Mouse (Mus musculus): ENCODE data around the gene Man1a2. TPM values are rescaled to one million over a fixed set of nuclear protein-coding genes. Genes with fewer than 3 reads are reported as not detected.
A peak's percentile ranks its signal among the peaks of the same experiment; 100 is the strongest.

The Man1a2 gene
- total RNA-seq, 2 experiments from 2014 or later = 97.8 to 113 TPM

DNA sequence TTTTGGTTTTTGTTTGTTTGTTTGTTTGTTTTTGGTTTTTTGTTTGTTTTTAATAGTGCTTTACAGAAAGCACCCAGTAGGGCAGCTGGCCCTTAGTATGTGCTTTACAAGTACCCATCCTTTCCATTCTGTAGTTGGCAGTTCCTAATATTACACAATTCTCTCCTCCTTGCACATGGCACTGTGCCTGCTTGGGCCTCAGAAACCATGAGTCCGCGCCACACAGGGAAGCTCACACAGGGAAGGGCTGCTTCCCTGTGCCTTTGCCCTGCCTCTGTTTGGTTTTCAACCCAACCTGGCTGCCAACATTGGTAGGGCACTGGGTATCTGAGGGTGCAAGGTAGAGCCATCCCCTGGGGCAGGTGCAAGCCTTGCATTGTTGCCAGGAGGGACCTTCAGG lies 148.6 kb downstream of the Man1a2 start:
- TF ChIP-seq CTCF (conservative IDR thresholded peaks at IDR 0.05) = no peak
- DNase-seq (ENCODE audit: low spot score in 2 of 2) = no peak
- Histone ChIP-seq H3K4me3 (no peak overlapping the region), H3K27ac (no peak overlapping the region)

DNA sequence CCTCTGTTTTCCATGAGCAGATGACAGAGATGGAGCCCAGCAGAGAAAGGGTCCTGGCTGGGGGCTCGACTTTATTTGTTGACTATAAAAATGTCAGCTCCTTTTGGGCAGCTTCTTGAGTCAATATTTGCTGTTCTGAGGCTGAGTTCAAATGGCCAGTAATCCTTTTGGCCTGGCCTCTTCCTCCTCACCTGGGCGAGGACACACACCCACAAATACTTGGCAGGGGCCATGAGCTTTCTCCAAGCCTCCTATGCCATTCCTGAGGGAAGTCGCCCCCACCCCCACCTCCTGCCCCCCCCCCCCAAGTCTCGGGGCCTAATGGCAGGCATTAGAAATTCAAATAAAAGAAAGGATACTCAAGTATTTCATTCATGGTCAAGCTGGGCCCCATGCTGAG lies 149.4 kb downstream of the Man1a2 start:
- no peak overlapping the region for H3K4me3 ChIP-seq
- TF ChIP-seq CTCF (conservative IDR thresholded peaks at IDR 0.05) = no peak
- no peak for DNase-seq (ENCODE audit: low spot score in 2 of 2)
- H3K27ac ChIP-seq = no peak overlapping the region

DNA sequence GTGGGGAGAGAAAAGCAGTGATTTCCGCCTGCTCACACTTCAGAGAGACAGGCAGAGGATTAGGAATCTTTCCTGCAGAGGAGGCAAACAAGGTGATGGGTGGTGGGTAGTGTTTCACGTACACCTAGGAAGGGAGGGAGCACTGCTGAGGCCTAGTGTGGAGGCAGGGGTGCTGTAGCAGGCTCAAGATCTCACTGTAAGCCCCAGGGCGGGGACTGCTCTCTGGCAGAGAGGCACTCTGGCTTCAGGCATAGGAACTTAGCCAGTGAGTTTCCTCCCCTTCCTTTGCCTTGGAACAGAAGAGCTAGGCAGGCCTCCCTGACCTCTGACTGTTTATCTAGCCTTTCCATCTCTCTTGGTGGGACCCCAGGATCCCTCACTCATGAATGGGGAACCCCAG lies 150.0 kb downstream of the Man1a2 start:
- no peak overlapping the region for H3K27ac ChIP-seq
- no peak for DNase-seq (ENCODE audit: low spot score in 2 of 2)
- no peak for TF ChIP-seq CTCF (conservative IDR thresholded peaks at IDR 0.05)
- no peak overlapping the region for H3K4me3 ChIP-seq

GRCm38 (mm10) chr3:100534394-100534793 lies 150.9 kb downstream of the Man1a2 start:
- TF ChIP-seq CTCF (conservative IDR thresholded peaks at IDR 0.05) = no peak
- DNase-seq (ENCODE audit: low spot score in 2 of 2) = no peak
- H3K27ac ChIP-seq = no peak overlapping the region
- H3K4me3 ChIP-seq = no peak overlapping the region

- TF ChIP-seq CTCF (conservative IDR thresholded peaks at IDR 0.05) = no peak
- peak in 1 of 2 experiments; percentile 18 for DNase-seq (ENCODE audit: low spot score in 2 of 2)
- H3K27ac ChIP-seq = no peak overlapping the region; the same call in 1 of the 2 replicates
- no peak overlapping the region for H3K4me3 ChIP-seq
Measured at GRCm38 (mm10) chr3:100533429-100533828, 151.9 kb downstream of the Man1a2 start.

GRCm38 (mm10) chr3:100530919-100531318 lies 154.4 kb downstream of the Man1a2 start:
- no peak overlapping the region for H3K4me3 ChIP-seq
- TF ChIP-seq CTCF (conservative IDR thresholded peaks at IDR 0.05) = no peak
- no peak for DNase-seq (ENCODE audit: low spot score in 2 of 2)

DNA sequence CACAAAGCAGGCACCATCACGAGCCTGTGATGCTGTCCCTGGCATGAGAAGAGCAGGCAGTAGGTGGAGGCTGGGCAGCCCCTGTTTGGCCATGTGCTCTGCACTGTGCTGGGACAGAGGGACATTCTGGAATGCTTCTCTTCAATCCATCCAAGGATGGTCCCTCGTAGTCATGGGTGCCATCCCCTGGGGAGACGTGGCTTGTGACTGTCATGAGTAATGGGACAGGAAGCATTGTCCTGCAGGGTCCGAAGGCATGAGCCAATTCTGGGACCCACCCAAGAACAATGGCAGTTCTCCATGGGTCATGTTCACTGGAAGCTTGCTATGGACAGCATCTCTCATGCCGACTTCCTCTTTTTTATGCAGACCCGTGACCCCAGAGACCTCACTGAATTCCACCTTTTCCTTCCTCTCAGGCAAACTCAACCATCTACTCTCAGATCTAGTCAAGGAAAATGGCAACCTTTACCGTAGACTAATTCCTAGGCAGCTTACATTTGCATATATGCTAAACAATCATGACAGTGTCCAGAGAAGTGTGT lies 155.0 kb downstream of the Man1a2 start:
- no peak for DNase-seq (ENCODE audit: low spot score in 2 of 2)

More at GRCm38 (mm10) chr3:100530919-100531318, 154.4 kb downstream of the Man1a2 start:
- no peak overlapping the region for H3K27ac ChIP-seq

DNA sequence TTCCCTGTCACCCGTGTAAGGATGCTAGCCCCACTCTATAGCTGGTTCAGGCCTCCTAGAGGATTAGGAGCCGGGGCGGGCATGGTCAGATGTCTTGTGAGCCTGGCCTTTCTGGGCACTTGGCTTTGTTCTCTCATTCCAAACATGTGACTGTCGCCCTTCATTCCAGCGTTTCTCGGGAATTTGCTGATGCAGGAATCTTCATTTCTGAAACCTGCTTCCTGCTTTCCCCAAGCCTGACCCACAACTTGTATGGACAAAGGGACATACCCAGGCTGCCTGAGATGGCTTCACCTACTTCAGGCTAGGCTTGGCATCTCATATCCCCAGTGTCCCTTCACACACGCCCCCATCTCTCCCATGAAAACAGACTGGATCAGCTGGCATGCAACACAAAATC lies 162.6 kb downstream of the Man1a2 start:
- DNase-seq (ENCODE audit: low spot score in 2 of 2) = no peak
- TF ChIP-seq CTCF (conservative IDR thresholded peaks at IDR 0.05) = no peak
- no peak overlapping the region for H3K27ac ChIP-seq
- no peak overlapping the region for H3K4me3 ChIP-seq

More for the DNA sequence above, 155.0 kb downstream of the Man1a2 start:
- Histone ChIP-seq H3K27ac (no peak overlapping the region), H3K4me3 (no peak overlapping the region)
- no peak for TF ChIP-seq CTCF (conservative IDR thresholded peaks at IDR 0.05)

DNA sequence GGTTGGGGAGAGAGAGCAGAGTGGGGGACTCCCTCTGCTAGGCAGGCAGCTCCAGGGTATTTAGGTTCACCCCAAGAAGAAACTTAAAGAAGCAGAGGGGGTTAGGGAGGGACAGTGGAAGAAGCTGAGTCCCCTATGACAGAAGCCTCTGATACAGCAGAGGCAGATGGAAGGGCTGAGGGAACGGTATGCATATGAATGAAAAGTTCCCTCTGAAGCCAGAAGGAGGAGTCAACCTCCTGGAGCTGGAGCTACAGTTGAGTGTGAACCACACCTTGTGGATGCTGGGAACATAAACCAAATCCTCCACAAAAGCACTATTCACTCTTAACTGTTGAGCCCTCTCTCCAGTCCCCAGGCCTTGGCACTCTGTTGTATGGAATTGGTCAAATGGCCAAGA lies 163.7 kb downstream of the Man1a2 start:
- no peak overlapping the region for H3K27ac ChIP-seq
- TF ChIP-seq CTCF (conservative IDR thresholded peaks at IDR 0.05) = no peak
- DNase-seq (ENCODE audit: low spot score in 2 of 2) = no peak

DNA sequence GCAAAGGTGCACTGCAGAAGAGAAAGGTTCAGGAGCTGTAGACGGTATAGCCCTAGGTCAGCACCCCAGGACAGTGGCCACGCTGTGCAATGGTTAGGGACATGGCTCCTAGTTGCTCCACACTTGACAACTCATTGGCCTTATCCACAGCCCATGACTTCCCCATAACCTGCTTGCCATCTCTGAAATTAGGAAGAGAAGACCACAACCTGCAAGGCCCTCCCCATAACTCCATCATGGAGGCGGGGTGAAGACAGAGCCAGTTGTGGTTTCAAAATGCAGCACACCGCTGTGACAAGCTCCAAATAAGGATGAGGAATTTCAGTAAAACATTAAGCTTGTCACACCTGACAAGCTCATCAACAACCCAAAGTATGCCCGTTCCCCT lies 169.6 kb downstream of the Man1a2 start:
- Histone ChIP-seq H3K27ac (no peak overlapping the region), H3K4me3 (no peak overlapping the region)
- TF ChIP-seq CTCF (conservative IDR thresholded peaks at IDR 0.05) = no peak
- no peak for DNase-seq (ENCODE audit: low spot score in 2 of 2)

More for the DNA sequence above, 163.7 kb downstream of the Man1a2 start:
- no peak overlapping the region for H3K4me3 ChIP-seq

DNA sequence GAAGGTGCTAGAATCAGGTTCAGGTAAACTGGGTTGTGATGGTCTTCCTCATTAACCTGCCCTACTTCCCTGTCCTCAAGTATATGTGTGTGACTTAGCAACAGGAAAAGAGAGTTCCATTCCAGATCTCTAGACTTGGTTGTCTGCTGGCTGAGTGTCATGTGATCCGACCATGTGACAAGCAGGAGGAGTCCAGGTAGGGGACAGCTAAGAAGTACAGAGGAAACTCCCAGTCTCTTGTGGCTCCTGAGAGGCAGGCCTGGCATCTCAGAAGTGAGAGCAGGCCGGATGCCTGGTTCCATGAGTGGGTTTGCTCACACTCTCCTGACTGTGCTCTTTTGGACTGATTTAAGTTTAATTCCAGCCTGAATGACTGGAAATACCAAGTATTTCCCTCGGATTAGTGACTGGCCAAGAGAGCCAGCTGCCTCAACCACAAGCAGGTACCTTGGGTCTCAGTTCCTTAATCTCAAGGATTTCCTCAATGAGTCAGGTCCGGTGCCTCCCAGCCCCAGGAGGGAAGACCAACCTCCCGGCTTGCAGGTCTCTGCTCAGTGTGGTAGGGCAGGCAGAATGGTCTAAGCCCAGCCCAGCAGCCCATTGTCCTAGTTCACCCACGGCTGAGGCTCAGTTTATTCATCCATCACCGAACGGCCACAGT lies 170.1 kb downstream of the Man1a2 start:
- TF ChIP-seq CTCF (conservative IDR thresholded peaks at IDR 0.05) = no peak
- H3K27ac ChIP-seq = no peak overlapping the region
- DNase-seq (ENCODE audit: low spot score in 2 of 2) = no peak
- no peak overlapping the region for H3K4me3 ChIP-seq

Other genes with a start within 250 kb of the Man1a2 start
- 1 to 10 TPM; 2.3 to 2.4 TPM for gene Tent5c, start 196.2 kb downstream of the Man1a2 start, total RNA-seq (2021)
- not detected for gene Vtcn1, start 140.0 kb upstream of the Man1a2 start, total RNA-seq (2021)
- 1 to 10 TPM; 7.9 to 8.4 TPM for gene Trim45, start 236.7 kb upstream of the Man1a2 start, total RNA-seq (2021)